Mouse (Mus musculus) CH12.LX (cell line): ENCODE results near the gene St8sia4. TPM values are rescaled to one million over a fixed set of nuclear protein-coding genes. Genes with fewer than 3 reads are reported as not detected.

Experiments
- DNase-seq: peaks from one replicate; pipeline ENCODE4 v3.0.0-alpha.2; 2013; ENCODE audit errors: extremely low read depth
- H3K27ac ChIP-seq: 2 replicates; pipeline ENCODE4 v1.5.1; 2012; ENCODE audit warnings: low read depth, mild to moderate bottlenecking, control low read depth, moderate library complexity; ENCODE audit not compliant: insufficient read depth
- H3K27me3 ChIP-seq: replicated peaks from 2 replicates; pipeline ENCODE3; 2012; ENCODE audit warnings: inconsistent platforms
- H3K36me3 ChIP-seq, 2 experiments: replicated peaks in 1 of 2; 2 replicates each; pipeline versions ENCODE3 to v1.6.1; 2012; ENCODE audit warnings: inconsistent platforms in 1 of 2, low read length in 1 of 2, mild to moderate bottlenecking in 1 of 2, mixed read lengths in 1 of 2, moderate library complexity in 1 of 2; ENCODE audit not compliant: control insufficient read depth in 1 of 2, insufficient read depth in 1 of 2
- H3K4me1 ChIP-seq, 2 experiments: 2 replicates each; pipeline ENCODE4 v1.6.1; 2012; ENCODE audit warnings: inconsistent platforms in 1 of 2, moderate library complexity in 1 of 2; ENCODE audit not compliant: insufficient read depth in 2 of 2, control insufficient read depth in 1 of 2
- H3K4me2 ChIP-seq: 2 replicates; pipeline ENCODE4 v1.6.1; 2012; ENCODE audit warnings: low read depth, mild to moderate bottlenecking, control low read depth; ENCODE audit not compliant: poor library complexity, insufficient read depth, severe bottlenecking
- H3K4me3 ChIP-seq, 3 experiments: fragments of 150-350 bp in 1 of 3; sonication (generic) in 1 of 3; replicated peaks in 1 of 3; 2 replicates each; pipeline versions ENCODE3 to v1.5.1; 2011 to 2012; ENCODE audit warnings: low read depth in 2 of 3, low read length in 2 of 3, mild to moderate bottlenecking in 2 of 3, moderate library complexity in 2 of 3, control low read depth in 1 of 3, improper control_type of control experiment in 1 of 3, inconsistent platforms in 1 of 3, mixed read lengths in 1 of 3; ENCODE audit not compliant: poor library complexity in 1 of 3
- H3K79me2 ChIP-seq: replicated peaks from 2 replicates; pipeline ENCODE4 v1.6.1; 2012; ENCODE audit warnings: mild to moderate bottlenecking, moderate library complexity; ENCODE audit not compliant: control insufficient read depth, poor library complexity, insufficient read depth, severe bottlenecking; ENCODE audit errors: extremely low read depth
- H3K9ac ChIP-seq: 2 replicates; pipeline ENCODE4 v1.6.1; 2012; ENCODE audit warnings: low read depth, mild to moderate bottlenecking, control low read depth, moderate library complexity; ENCODE audit not compliant: insufficient read depth
- H3K9me3 ChIP-seq: replicated peaks from 2 replicates; pipeline ENCODE3; 2012; ENCODE audit warnings: low read length, inconsistent platforms, mixed read lengths
- BHLHE40 ChIP-seq: IDR thresholded peaks from 2 replicates; pipeline ENCODE4 v1.6.1; 2011; ENCODE audit warnings: mild to moderate bottlenecking, low read depth, low read length, improper control_type of control experiment
- CHD1 ChIP-seq: IDR thresholded peaks from 2 replicates; pipeline ENCODE4 v1.6.1; 2012; ENCODE audit warnings: low read depth, low read length, improper control_type of control experiment, inconsistent platforms
- E2F4 ChIP-seq: IDR thresholded peaks from 2 replicates; pipeline ENCODE4 v1.6.1; 2011; ENCODE audit warnings: low read depth, low read length, improper control_type of control experiment; ENCODE audit not compliant: insufficient replicate concordance
- ELF1 ChIP-seq: IDR thresholded peaks from 2 replicates; pipeline ENCODE4 v1.6.1; 2014; ENCODE audit warnings: low read depth, mild to moderate bottlenecking, inconsistent platforms, low read length, improper control_type of control experiment
- ETS1 ChIP-seq: conservative IDR thresholded peaks from 2 replicates; pipeline ENCODE4 v1.6.1; 2012; ENCODE audit warnings: low read depth, mild to moderate bottlenecking, inconsistent platforms, low read length, improper control_type of control experiment, moderate library complexity
- HCFC1 ChIP-seq: IDR thresholded peaks from 2 replicates; pipeline ENCODE4 v1.6.1; 2012; ENCODE audit warnings: low read depth, mild to moderate bottlenecking, inconsistent platforms, low read length, improper control_type of control experiment
- IRF4 ChIP-seq: IDR thresholded peaks from 2 replicates; pipeline ENCODE4 v1.6.1; 2014; ENCODE audit warnings: low read depth, mild to moderate bottlenecking, inconsistent platforms, low read length, improper control_type of control experiment
- JUN ChIP-seq: IDR thresholded peaks from 2 replicates; pipeline ENCODE4 v1.6.1; 2011; ENCODE audit warnings: low read depth, mild to moderate bottlenecking, low read length, improper control_type of control experiment, moderate library complexity; ENCODE audit not compliant: insufficient read depth
- JUND ChIP-seq: conservative IDR thresholded peaks from 2 replicates; pipeline ENCODE4 v1.6.1; 2011; ENCODE audit warnings: low read depth, low read length, improper control_type of control experiment
- MAZ ChIP-seq: IDR thresholded peaks from 2 replicates; pipeline ENCODE4 v1.6.1; 2012; ENCODE audit warnings: low read depth, mild to moderate bottlenecking, inconsistent platforms, low read length, improper control_type of control experiment, moderate library complexity
- MEF2A ChIP-seq: IDR thresholded peaks from 2 replicates; pipeline ENCODE4 v1.6.1; 2014; ENCODE audit warnings: low read depth, mild to moderate bottlenecking, inconsistent platforms, low read length, improper control_type of control experiment, borderline replicate concordance
- MYC ChIP-seq: IDR thresholded peaks from 2 replicates; pipeline ENCODE4 v1.6.1; 2011; ENCODE audit warnings: low read depth, mild to moderate bottlenecking, improper control_type of control experiment, low read length
- NELFE ChIP-seq: IDR thresholded peaks from 2 replicates; pipeline ENCODE4 v1.6.1; 2011; ENCODE audit warnings: low read depth, low read length, improper control_type of control experiment
- POLR2AphosphoS2 ChIP-seq: IDR thresholded peaks from 2 replicates; pipeline ENCODE4 v1.6.1; 2011; ENCODE audit warnings: low read depth, low read length, improper control_type of control experiment
- RAD21 ChIP-seq: IDR thresholded peaks from 2 replicates; pipeline ENCODE4 v1.6.1; 2011; ENCODE audit warnings: low read depth, mild to moderate bottlenecking, low read length, improper control_type of control experiment, moderate library complexity
- SIN3A ChIP-seq: IDR thresholded peaks from 2 replicates; pipeline ENCODE4 v1.6.1; 2012; ENCODE audit warnings: low read length, improper control_type of control experiment, inconsistent platforms
- TBP ChIP-seq: conservative IDR thresholded peaks from 2 replicates; pipeline ENCODE4 v1.6.1; 2011; ENCODE audit warnings: low read depth, low read length, improper control_type of control experiment
- UBTF ChIP-seq: IDR thresholded peaks from 2 replicates; pipeline ENCODE4 v1.6.1; 2012; ENCODE audit warnings: low read depth, mild to moderate bottlenecking, inconsistent platforms, low read length, improper control_type of control experiment, moderate library complexity
- USF1 ChIP-seq: IDR thresholded peaks from 2 replicates; pipeline ENCODE4 v1.6.1; 2014; ENCODE audit warnings: low read depth, mild to moderate bottlenecking, inconsistent platforms, low read length, improper control_type of control experiment
- ZNF384 ChIP-seq: IDR thresholded peaks from 2 replicates; pipeline ENCODE4 v1.6.1; 2012; ENCODE audit warnings: low read depth, low read length, improper control_type of control experiment, inconsistent platforms
- dilution Hi-C: fragments of 300-500 bp; cut with MboI; formaldehyde crosslinking; loops from 2 replicates; pipeline ENCODE4 v1.14.3; 2020; ENCODE audit warnings: low sequenced_read_pairs; ENCODE audit not compliant: extremely low pct_unique_long_range_greater_than_20kb, extremely low pct_ligation_motif_present
- in situ Hi-C: fragments of 300-500 bp; cut with MboI; formaldehyde crosslinking; loops from 3 replicates; pipeline ENCODE4 v1.14.3; 2019; ENCODE audit warnings: low sequenced_read_pairs, low pct_ligation_motif_present, low pct_unique_long_range_greater_than_20kb, mixed read lengths
- polyA plus RNA-seq: library from polyadenylated mRNA; unstranded; fragments of >175 nt; gene quantifications from 2 replicates; pipeline ENCODE4 v1.2.1, GENCODE M21; 2012; ENCODE audit warnings: low read depth; ENCODE audit not compliant: insufficient read length
- total RNA-seq, 2 experiments: library from RNA; depleted of rRNA; stranded (reverse); fragments of 300-350 nt in 1 of 2; fragments of >200 nt in 1 of 2; gene quantifications; 2 replicates each; pipeline ENCODE4 v1.2.3; 2012 to 2014

The St8sia4 gene
- total and polyA plus RNA-seq, 3 experiments = 2.3 to 13.6 (median 12.7) TPM

DNA sequence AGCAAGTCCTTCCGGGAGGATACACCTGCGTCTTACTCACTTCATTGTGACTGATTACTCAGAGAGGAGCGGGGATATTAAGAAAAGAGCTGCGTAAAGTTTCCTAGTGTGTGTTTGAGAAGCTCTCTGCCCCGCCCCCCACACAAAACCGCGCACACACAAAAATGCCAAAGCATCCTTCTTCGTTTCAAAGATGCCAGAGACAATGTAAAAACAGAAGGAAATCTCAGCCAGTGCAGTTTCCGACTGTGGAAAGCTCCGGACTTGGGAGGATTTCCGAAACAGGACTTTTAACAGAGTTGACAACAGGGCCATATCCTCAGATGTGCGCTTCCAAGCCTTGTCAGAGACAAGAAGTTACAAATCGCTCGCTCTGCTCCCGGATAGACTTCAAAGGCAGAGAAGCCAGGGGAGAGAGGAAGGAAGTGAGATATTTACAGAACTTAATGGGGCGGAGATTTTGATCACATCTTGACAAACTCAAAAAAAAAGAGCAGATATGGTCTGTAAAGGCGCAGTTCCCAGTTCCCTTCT, 1.4 kb downstream of the St8sia4 start:
- H3K4me3 ChIP-seq = peak overlapping the region; percentile 65 to 79 (median 75)
- peak overlapping the region; percentile 65 for H3K9ac ChIP-seq
- in situ Hi-C loops = loop anchor here (10.0 kb wide), 1 partner anchor 271 kb away; no protein-coding TSS in a partner anchor
- H3K36me3 ChIP-seq = no peaks in the 10 kb centered on the region
- dilution Hi-C loops = no loop called here
- H3K4me2 ChIP-seq = peak overlapping the region; percentile 91
- no peak for TF ChIP-seq BHLHE40
- TF ChIP-seq JUND = no peak
- TF ChIP-seq ETS1 = no peak; the same call in 1 of the 2 replicates
- no peak for TF ChIP-seq UBTF
- no peak for TF ChIP-seq HCFC1
- TF ChIP-seq NELFE = no peak
- TF ChIP-seq IRF4 = no peak; the same call in none of the 2 replicates
- TF ChIP-seq JUN = no peak
- TF ChIP-seq SIN3A = peak; percentile 34
- no peak for TF ChIP-seq ELF1
- no peak for TF ChIP-seq MYC
- no peak for TF ChIP-seq POLR2AphosphoS2
- peak; percentile 79 for TF ChIP-seq ZNF384
- TF ChIP-seq TBP = no peak
- no peak for TF ChIP-seq MEF2A
- TF ChIP-seq USF1 = no peak
- TF ChIP-seq RAD21 = no peak
- no peak for TF ChIP-seq E2F4
- 0 out of 2 replicates have a peak, but pooled peaks have one; percentile 30 for TF ChIP-seq CHD1
- TF ChIP-seq MAZ = no peak; the same call in 1 of the 2 replicates
- peak overlapping the region; percentile 60 for H3K27ac ChIP-seq
- H3K4me1 ChIP-seq = peaks cover 0 to 18% of the 10 kb centered on the region in 2 experiments; a peak in 2 of 4 replicates
- no peaks in the 10 kb centered on the region for H3K9me3 ChIP-seq
- peak; percentile 60 for DNase-seq
- H3K27me3 ChIP-seq = no peaks in the 10 kb centered on the region
- H3K79me2 ChIP-seq = peaks cover 28% of the 10 kb centered on the region
